Mouse (Mus musculus) induced T-regulatory cell, adult 2 months (primary cell): ENCODE results near the gene Mlst8.

Source experiments
- DNase-seq: peaks from one replicate; pipeline ENCODE4 v3.0.0-alpha.2; 2012; ENCODE audit warnings: low read depth

The Mlst8 gene

DNA sequence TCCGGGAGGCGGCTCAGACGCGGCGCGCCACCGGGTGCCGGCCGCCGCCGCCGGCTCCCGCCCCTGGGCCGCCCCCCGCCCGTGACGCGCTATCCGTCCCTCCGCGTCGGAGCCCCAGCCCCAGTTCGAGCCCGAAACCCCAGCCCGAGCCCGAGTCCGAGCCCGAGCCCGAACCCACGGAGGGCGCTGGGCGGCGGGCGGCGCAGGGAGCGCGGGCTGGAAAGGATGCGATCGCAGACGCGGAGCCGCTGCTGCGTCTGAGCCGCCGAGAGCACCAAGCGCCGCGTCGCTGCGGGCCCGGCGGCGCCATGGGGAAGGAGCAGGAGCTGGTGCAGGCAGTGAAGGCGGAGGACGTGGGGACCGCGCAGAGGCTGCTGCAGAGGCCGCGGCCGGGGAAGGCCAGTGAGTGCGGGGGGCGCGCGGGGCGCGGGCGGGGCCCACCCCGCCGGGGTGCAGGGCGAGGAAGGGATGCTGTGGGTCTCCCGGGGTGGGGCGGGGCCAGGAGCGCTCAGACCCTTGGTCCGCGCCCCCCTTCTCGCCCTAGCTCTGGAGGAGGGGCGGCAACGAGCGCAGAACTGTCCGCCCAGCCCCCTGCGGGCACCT lies 9.9 kb upstream of the Mlst8 start:
- peak; percentile 50 for DNase-seq

DNA sequence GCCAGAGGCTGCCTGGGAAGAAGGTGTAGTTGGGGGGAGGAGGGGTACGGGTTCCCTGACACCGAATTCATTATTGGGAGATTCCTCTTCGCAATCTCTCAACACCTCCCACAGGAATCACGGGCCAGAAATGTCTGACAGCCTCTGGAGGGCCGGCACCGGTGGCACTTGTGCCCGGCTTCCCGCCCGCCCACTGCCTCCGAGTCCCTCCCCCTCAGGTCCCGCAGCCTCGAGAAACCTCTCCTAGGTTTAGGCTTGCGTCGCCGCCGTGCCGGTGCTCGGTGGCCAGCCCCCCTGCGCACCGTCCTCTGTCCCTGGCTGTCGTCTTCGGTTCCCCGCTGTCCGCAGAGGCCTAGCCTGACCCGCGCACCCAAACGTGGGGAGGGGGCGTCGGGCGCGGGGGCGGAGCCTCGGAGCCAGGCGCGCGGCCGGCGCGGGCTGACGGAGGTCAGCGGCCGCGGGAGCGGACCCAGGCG lies 9.3 kb upstream of the Mlst8 start, which contains the start of gene Caskin1:
Gene Caskin1 (plus strand): TSS at position 416 of the 476 bp plus-strand sequence.
- peak; percentile 32 for DNase-seq

DNA sequence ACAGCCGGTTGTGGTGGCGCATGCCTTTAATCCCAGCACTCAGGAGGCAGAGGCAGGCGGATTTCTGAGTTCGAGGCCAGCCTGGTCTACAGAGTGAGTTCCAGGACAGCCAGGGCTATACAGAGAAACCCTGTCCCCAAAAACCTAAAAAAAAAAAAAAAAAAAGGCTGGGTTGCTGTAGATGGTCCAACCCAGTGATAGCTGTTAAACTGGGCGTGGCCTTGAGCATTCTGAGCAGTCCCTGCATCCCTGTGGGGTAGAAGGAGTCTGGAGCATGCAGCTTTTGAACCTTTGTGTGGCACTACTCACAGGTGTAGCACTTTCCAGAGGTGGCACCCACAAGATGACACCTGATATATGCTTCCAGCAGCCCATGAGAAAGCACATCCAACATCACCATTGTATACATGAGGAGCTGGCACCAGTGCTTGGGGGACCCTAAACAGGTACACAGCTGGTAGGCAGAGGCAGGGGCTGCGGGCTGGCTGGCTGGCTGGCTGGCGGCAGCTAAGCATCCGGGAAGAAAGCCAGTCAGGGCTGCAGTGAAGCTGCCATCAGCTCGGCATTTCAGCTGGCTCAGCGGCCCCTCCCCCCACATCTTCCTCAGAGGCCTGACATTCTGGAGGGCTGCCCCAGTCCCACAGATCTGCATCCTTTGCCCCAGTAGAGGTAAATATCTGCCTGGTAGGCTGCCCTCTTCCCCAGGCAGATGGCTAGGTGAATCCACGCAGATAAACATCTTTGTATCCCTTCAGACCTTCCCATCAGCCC lies 6.4 kb upstream of the Mlst8 start:
- DNase-seq = peak; percentile 22

DNA sequence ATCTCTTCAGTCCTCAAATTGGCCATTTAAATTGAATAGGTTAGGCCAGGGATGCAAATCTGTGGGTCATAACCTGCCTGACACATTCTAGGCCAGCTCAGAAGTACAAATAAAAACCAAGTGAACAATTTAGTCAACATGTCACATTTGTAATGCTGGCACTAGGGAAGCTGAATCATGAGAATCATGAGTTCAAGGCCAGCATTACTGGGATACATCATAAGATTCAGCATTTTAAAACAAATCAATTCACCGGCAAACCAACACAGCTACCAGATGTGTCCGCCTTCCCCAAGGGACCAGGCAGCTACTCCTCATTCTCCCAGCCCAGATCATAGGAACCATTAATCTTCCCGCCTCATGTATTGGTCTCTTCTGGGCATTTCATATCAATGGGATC lies 4.6 kb upstream of the Mlst8 start:
- no peak for DNase-seq

DNA sequence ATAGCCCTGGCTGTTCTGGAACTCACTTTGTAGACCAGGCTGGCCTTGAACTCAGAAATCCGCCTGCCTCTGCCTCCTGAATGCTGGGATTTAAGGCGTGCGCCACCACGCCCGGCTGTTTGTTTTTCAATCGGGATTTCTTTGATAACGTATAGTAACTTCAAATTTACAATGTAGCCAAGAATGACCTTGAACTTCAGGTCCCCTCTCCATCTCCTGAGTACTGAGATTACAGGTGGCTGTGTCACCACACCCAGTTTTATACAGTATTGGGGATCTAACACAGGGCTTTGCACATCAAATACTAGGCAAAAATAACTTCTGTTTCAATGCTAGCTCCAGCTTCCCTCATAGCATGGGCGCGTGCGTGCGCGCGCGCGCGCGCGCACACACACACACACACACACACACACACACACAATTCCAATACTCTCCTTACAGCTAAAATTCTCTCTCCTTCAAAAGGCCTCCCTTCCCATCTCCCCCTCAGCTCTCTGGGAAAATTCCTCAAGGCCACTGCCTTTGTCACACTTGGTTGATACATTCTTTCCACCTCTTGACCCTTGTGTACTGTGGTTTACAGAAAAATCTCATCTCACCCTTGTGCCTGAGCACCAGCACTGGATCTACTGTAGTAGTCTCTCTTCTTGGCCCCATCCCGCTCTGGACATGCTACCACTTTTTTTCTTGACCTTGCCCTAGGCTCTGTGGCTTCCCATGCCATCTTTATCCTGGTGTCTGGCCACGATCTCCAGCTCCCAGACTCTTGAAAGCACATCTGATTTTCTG lies 2.3 kb upstream of the Mlst8 start:
- no peak for DNase-seq

DNA sequence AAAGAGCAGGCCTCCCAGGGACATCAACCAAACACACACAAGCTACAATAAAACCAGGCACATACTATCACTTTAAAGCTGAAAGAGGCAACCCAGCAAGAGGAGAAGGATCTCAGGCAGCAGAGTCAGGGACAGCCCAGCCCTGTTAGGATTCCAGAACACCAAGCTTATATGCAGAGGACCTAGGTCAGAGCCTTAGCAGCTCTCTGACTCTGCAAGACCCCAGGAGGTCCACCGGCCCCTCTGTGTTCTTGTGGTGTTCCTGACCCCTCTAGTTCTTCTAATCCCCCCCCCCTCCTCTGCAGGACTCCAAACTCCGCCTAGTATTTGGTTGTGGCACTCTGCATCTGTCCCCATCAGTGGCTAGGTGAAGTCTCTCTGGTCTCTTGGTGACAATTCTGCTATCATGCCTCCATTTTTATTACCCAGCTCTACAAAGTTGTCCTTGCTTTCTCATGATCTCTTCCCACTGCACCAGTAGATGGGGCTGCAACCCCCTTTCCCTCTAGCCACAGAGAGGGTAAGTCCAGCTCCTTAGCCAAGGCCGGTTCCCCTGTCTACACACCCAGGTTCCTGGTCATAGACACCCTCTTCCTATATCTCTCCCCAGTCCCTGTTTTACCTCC lies 1.4 kb upstream of the Mlst8 start:
- peak; percentile 20 for DNase-seq

DNA sequence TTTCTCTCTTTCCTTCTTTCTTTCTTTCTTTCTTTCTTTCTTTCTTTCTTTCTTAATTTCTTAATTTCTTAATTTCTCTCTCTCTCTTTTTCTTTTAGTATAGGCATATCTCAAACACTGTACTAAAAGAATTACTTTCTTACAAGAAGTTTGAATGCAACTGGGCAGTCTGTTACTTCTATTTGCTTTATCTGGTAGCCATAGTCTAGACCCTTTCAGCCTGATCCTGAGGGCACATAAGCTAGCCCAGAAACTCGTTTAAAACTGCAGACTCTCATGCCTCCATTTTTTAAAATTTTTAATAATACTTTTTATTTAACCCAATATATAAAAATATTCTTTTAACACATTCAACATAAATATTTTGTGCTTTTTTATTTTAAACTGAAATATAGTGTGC lies 553 bp upstream of the Mlst8 start:
- DNase-seq = no peak

DNA sequence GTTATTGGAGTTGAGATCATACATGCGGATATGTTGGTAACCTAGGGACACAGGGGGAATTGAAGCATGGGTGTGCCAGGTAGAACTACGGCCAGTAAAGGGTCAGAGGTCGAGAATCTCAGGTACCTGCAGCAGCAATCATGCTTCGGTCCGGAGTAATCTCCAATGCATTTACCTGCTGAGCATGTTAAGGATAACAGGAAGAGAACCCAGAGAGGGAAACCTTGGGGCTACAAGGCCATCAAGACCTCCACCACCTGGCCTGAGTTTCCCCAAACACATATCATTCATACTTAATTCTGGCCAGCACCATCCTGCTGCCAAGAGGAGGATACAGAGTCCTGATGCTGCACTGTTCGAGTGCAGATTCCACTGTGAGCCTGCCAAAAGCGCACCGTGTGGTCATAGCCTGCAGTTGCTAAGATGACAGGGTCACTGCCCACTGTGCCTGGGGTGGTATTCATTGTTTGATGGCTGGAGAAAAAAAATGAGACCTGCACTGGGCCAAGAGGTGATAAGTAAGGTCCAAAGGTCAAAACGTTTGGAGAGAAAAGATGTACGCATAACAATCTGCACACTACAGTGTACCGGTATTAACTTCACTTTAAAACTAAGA lies 785 bp downstream of the Mlst8 start:
- no peak for DNase-seq

DNA sequence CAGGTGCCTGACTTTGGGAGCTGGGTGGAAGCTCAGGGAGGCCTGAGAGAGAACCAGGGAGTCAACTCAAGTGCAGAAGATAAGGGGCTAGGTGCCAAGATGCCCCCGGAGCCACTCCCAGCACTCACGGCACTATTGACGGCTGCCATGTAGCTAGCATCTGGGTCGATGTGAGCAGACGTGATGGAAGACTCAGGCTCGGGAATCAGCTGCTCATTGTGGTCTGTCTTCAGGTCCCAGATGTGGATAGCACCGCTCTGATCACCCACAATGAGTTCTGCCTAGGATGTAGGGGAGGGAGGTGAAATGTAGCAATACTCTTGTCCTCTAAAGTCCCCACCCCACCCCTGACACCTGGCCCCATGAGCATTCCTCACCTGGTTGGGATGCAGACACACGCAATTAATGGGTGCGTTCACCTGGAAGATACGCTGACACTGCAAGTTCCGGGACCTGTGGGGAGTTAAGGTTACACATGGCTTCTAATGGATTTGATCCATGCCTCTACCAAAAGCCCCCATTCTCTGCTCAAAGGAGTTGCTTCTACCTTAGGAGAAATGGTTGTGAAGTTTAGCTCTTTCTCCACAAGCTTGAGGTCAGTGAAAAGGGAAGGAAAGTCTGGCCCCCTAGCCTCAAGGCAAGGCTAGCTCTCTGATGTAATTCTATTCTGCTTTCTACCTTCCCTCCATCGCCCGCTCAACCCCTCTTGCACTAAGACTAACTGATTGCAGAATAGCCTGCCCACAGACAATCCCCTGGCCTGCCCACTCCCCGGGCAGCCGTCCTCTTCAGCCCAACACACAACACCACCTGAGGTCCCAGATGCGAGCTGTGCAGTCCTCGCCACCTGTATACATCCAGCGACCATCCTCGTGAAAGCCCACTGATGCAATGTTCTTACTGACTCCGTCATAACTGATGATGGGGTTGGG lies 1.6 kb downstream of the Mlst8 start:
- DNase-seq = no peak

DNA sequence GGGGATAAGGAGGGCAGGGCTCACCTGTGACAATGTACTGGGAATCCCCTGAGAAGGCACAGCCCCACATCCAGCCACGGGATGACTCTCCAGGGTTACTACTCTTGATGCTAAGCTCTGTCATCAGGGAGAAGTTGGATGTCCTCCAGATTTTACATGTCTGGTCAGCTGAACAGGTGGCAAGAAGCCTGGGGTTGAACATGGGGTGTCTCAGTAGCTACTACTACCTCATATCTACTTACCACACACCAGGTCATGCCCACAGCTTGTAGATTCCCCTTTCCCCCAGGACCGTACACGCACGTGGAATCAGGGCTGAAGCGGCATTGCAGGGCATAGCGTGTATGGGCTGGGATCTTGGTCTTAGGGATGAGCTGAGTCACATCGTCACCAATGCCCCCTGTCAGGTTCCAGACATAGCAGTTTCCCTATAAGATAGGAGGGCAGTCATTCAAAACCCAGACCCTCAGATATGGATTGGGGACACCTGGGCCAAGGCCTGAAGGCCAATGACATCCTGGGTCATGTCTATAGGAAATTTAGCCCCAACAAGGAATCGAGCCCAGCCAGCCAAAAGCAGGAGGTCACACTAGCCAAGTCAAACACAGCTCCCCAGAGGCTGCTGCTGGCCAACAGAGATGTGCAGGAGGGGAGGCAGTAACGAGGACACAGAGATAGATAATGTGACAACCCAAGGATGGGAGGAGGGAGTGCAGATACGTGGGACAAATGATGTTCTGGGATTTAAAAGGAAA lies 2.7 kb downstream of the Mlst8 start:
- DNase-seq = no peak

DNA sequence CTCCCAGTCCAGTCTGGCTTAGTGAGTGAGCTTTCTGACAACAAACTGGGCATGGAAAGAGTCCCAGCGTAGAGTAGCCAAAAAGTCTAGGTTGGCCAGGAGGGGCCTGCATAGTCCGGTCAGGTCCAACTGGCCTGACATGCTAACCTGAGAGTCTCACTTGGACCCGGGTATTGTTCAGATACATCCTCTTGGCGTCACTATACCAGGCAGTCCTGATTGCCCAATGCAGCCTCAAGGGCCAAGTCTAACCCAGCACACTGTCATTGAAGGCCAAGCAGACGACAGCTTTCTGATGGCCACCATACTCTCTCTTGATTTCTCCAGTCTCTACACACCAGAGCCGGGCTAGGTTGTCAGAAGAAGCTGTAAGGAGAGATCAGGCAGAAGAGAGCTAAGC lies 3.3 kb downstream of the Mlst8 start:
- no peak for DNase-seq

DNA sequence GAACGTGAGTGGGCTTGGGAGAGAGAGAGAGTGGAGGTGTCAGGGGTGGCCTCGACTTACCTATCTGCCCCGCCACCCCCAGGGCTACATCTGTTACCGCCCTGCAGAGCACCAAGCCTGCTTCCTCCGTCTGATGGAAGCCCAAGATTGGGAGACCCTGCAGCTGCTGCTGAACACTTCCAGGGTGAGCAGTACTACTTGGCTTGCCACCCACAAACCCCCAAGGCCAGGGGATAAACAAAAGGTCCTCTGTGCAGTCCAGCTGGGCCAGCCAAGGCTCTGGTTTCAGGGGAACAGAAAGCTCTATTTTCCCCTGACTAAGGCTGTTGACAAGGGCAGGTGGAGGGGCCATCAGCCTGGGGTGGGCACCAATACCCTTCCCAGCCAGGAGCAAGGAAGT lies 4.3 kb downstream of the Mlst8 start:
- no peak for DNase-seq

DNA sequence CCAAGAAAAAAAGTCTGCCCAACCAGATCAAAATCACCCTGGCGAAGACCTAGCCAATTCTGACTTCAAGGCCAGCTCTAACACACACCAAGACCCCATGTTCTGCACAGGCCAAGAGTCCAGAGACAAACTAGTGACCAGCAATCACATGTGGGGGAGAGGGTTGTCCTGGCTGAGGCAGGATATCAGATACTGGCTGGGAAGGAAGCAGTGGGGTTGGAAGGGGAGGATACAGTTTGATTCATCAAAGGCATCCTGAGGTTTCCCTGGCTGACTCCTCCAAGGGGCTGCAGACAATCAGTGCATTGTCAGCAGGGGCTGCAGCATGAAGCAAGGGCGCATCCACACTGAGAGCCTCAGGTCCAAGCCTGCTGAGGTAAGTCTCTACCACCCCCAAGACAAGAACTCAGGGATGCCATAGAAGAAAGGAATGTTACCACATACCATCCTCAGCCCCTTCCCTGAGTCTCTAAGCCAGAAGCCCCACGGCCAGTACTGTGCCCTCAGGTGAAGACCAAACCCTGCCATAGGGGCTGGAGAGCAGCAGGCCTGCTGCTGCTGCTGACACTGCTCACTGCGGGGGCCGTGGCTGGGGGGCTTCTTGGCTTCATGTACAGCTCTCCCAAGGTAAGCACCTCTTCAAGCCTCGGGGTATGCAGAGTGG lies 5.1 kb downstream of the Mlst8 start, which contains the start of gene Bricd5:
Gene Bricd5 (plus strand): TSS at position 273 of the 664 bp plus-strand sequence.
- no peak for DNase-seq

DNA sequence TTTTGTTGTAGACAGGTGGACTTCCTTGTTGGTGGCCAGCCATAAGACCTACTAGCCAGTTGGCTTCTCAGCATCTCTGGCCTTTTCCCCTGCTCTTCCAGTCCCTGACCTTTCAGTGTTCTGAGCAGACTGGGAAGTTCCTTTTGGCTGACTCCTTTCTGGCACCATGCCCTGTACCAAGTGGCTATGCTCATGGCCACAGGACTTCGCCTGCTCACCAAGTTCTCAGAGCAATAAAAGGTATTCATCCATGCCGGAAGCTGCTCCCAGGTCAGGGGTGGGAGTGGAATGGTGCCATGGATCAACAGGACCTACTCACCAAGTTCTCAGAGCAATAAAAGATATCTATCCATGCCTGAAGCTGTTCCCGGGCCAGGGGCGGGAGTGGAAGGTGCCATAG lies 6.4 kb downstream of the Mlst8 start:
- DNase-seq = no peak

DNA sequence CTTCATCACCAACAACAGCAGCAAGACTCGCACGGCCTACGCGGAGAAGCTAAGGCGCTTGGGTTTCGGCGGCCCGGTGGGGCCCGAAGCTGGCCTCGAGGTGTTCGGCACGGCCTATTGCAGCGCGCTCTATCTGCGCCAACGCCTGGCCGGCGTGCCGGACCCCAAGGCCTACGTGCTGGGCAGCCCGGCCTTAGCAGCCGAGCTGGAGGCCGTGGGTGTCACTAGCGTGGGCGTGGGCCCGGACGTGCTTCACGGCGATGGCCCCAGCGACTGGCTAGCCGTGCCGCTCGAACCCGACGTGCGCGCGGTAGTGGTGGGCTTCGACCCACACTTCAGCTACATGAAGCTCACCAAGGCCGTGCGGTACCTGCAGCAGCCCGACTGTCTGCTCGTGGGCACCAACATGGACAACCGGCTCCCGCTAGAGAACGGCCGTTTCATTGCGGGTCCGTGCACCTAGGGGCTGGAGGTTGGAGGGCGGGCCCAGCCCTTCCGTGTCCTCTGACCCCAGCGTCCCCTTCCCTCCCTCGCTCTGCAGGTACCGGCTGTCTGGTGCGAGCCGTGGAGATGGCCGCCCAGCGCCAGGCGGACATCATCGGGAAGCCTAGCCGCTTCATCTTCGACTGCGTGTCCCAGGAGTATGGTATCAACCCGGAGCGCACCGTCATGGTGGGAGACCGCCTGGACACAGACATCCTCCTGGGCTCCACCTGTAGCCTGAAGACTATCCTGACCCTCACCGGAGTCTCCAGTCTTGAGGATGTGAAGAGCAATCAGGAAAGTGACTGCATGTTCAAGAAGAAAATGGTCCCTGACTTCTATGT lies 8.0 kb downstream of the Mlst8 start:
- DNase-seq = peak; percentile 44

DNA sequence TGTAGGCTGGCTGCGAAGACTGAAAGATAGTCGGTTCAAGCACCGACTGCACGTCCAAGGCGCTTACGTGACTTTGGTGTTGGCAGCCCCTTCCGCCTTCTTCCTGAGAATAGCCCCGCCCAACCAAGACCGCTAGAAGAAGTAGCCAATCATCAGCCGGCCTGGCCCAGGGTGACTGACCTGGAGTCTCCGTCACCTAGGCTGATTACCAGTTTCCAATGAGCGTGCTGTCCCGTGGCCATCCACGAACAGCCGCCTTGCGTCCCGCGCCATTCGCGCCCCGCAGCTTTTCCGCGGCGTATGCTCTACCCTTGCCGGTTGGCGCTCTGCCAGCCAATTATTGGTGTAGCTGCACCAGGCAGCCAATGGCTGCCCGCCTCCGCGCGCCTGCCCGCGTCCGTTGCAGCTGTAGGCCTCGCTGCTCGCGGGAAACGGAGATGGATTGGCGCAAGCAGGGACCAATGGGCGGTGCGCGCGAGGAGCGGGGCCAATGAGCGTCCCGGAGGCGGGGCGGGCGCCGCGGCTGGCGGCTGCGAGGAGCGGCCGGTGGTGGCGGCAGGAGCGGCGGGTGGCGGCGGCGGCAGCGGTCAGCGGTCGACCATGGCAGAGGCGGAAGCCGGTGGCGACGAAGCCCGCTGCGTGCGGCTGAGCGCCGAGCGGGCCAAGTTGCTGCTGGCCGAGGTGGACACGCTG lies 8.8 kb downstream of the Mlst8 start, which contains the start of the genes E4f1 and Pgp:
Gene E4f1 (minus strand): TSS at position 404 of the 693 bp plus-strand sequence.
Gene Pgp (plus strand): TSS at position 483 of the 693 bp plus-strand sequence.
- peak; percentile 99 for DNase-seq

DNA sequence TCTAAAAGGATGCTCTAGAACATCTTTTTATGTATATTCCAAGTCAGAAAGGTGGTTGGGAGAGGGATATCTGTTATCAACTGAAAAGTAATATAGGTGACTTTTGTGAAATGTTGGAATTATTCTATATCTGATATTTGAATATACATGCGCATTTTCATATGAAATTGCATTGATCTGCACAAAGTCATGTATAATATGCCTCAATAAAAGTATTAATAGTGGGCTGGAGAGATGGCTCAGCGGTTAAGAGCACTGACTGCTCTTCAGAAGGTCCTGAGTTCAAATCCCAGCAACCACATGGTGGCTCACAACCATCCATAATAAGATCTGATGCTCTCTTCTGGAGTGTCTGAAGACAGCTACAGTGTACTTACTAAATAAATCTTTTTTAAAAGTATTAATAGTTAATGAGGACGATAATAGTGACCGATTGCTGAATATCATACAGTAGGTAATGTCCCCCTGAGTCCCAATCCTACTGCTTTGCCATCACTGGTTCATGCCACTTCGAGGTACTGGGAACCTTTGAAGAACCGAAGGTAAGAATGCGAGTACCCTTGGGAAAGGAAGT lies 9.5 kb downstream of the Mlst8 start:
- peak; percentile 17 for DNase-seq
